Mouse (Mus musculus) MEL (cell line): ENCODE results near the gene Tmie. TPM values are rescaled to one million over a fixed set of nuclear protein-coding genes. Genes with fewer than 3 reads are reported as not detected.

Experiments used
- DNase-seq: peaks from one replicate; pipeline ENCODE4 v3.0.0; 2011; ENCODE audit warnings: low read depth, low spot score
- H3K27ac ChIP-seq: 2 replicates; pipeline ENCODE4 v1.5.1; 2012; ENCODE audit warnings: low read depth, mild to moderate bottlenecking, control low read depth, low read length, moderate library complexity; ENCODE audit not compliant: control insufficient read depth
- H3K27me3 ChIP-seq, 2 experiments: fragments of 150-350 bp in 1 of 2; sonication (generic) in 1 of 2; 2 replicates each; pipeline ENCODE4 v1.6.1; 2012; ENCODE audit warnings: low read length in 2 of 2, mild to moderate bottlenecking in 2 of 2, improper control_type of control experiment in 1 of 2, moderate library complexity in 1 of 2; ENCODE audit not compliant: insufficient read depth in 2 of 2, control insufficient read depth in 1 of 2
- H3K36me3 ChIP-seq, 2 experiments: 2 replicates each; pipeline ENCODE4 v1.6.1; 2012 to 2014; ENCODE audit warnings: low read length in 2 of 2, improper control_type of control experiment in 1 of 2, inconsistent platforms in 1 of 2, mild to moderate bottlenecking in 1 of 2; ENCODE audit not compliant: insufficient read depth in 2 of 2, control insufficient read depth in 1 of 2
- H3K4me1 ChIP-seq, 2 experiments: fragments of 150-350 bp in 1 of 2; sonication (generic) in 1 of 2; 2 replicates each; pipeline ENCODE4 v1.6.1; 2012; ENCODE audit warnings: low read length in 2 of 2, improper control_type of control experiment in 1 of 2, mild to moderate bottlenecking in 1 of 2; ENCODE audit not compliant: insufficient read depth in 2 of 2, control insufficient read depth in 1 of 2
- H3K4me3 ChIP-seq, 2 experiments: fragments of 150-350 bp in 1 of 2; sonication (generic) in 1 of 2; 2 replicates each; pipeline ENCODE4 v1.5.1; 2012; ENCODE audit warnings: low read depth in 2 of 2, low read length in 2 of 2, mild to moderate bottlenecking in 2 of 2, moderate library complexity in 2 of 2, control low read depth in 1 of 2, improper control_type of control experiment in 1 of 2; ENCODE audit not compliant: control insufficient read depth in 1 of 2, insufficient read depth in 1 of 2
- H3K79me2 ChIP-seq: 2 replicates; pipeline ENCODE4 v1.6.1; 2012; ENCODE audit warnings: mild to moderate bottlenecking, low read length, moderate library complexity; ENCODE audit not compliant: control insufficient read depth, poor library complexity, insufficient read depth
- H3K9ac ChIP-seq: 2 replicates; pipeline ENCODE4 v1.6.1; 2012; ENCODE audit warnings: low read depth, mild to moderate bottlenecking, control low read depth, low read length, moderate library complexity; ENCODE audit not compliant: control insufficient read depth, poor library complexity, severe bottlenecking
- H3K9me3 ChIP-seq: fragments of 150-350 bp; sonication (generic); replicated peaks from 2 replicates; pipeline ENCODE4 v1.6.1; 2012; ENCODE audit warnings: mild to moderate bottlenecking, low read length, improper control_type of control experiment, moderate library complexity; ENCODE audit not compliant: insufficient read depth
- CHD1 ChIP-seq: IDR thresholded peaks from 2 replicates; pipeline ENCODE4 v1.6.1; 2012; ENCODE audit warnings: low read depth, mild to moderate bottlenecking, inconsistent platforms, low read length, improper control_type of control experiment
- CTCF ChIP-seq, 3 experiments: IDR thresholded peaks in 2 of 3; conservative IDR thresholded peaks in 1 of 3; 2 replicates each; pipeline ENCODE4 v1.5.1; 2011 to 2012; ENCODE audit warnings: low read length in 3 of 3, low read depth in 2 of 3, mild to moderate bottlenecking in 2 of 3, improper control_type of control experiment in 1 of 3, inconsistent platforms in 1 of 3, mixed read lengths in 1 of 3, moderate library complexity in 1 of 3; ENCODE audit not compliant: control insufficient read depth in 1 of 3, insufficient read depth in 1 of 3, poor library complexity in 1 of 3, severe bottlenecking in 1 of 3
- ETS1 ChIP-seq: IDR thresholded peaks from 2 replicates; pipeline ENCODE4 v1.6.1; 2012; ENCODE audit warnings: low read depth, mild to moderate bottlenecking, inconsistent platforms, low read length, improper control_type of control experiment, moderate library complexity
- GABPA ChIP-seq: IDR thresholded peaks from 2 replicates; pipeline ENCODE4 v1.6.1; 2012; ENCODE audit warnings: low read depth, mild to moderate bottlenecking, inconsistent platforms, low read length, improper control_type of control experiment, moderate library complexity
- JUND ChIP-seq: IDR thresholded peaks from 2 replicates; pipeline ENCODE4 v1.6.1; 2011; ENCODE audit warnings: low read depth, mild to moderate bottlenecking, improper control_type of control experiment, low read length
- KAT2A ChIP-seq: conservative IDR thresholded peaks from 2 replicates; pipeline ENCODE4 v1.6.1; 2012; ENCODE audit warnings: low read depth, low read length, improper control_type of control experiment, inconsistent platforms
- MAX ChIP-seq: IDR thresholded peaks from 2 replicates; pipeline ENCODE4 v1.6.1; 2011; ENCODE audit warnings: low read length, improper control_type of control experiment
- MAZ ChIP-seq: IDR thresholded peaks from 2 replicates; pipeline ENCODE4 v1.6.1; 2012; ENCODE audit warnings: low read depth, mild to moderate bottlenecking, inconsistent platforms, low read length, improper control_type of control experiment
- MXI1 ChIP-seq: IDR thresholded peaks from 2 replicates; pipeline ENCODE4 v1.6.1; 2011; ENCODE audit warnings: mild to moderate bottlenecking, low read depth, low read length, improper control_type of control experiment
- NELFE ChIP-seq: IDR thresholded peaks from 2 replicates; pipeline ENCODE4 v1.6.1; 2011; ENCODE audit warnings: low read depth, low read length, improper control_type of control experiment
- POLR2A ChIP-seq, 2 experiments: IDR thresholded peaks; 2 replicates each; pipeline ENCODE4 v1.6.1; 2011 to 2012; ENCODE audit warnings: low read length in 2 of 2, mild to moderate bottlenecking in 2 of 2, control low read depth in 1 of 2, improper control_type of control experiment in 1 of 2, low read depth in 1 of 2, moderate library complexity in 1 of 2; ENCODE audit not compliant: control insufficient read depth in 1 of 2, insufficient read depth in 1 of 2, poor library complexity in 1 of 2
- SIN3A ChIP-seq: IDR thresholded peaks from 2 replicates; pipeline ENCODE4 v1.6.1; 2012; ENCODE audit warnings: low read length, improper control_type of control experiment, inconsistent platforms
- SMC3 ChIP-seq: IDR thresholded peaks from 2 replicates; pipeline ENCODE4 v1.6.1; 2011; ENCODE audit warnings: low read depth, low read length, improper control_type of control experiment
- TAL1 ChIP-seq: IDR thresholded peaks from 2 replicates; pipeline ENCODE4 v1.6.1; 2012; ENCODE audit warnings: mild to moderate bottlenecking, inconsistent platforms, low read length, moderate library complexity, mixed read lengths
- TBP ChIP-seq: IDR thresholded peaks from 2 replicates; pipeline ENCODE4 v1.8.0; 2011; ENCODE audit warnings: low read depth, low read length, improper control_type of control experiment
- ZC3H11A ChIP-seq: IDR thresholded peaks from 2 replicates; pipeline ENCODE4 v1.6.1; 2012; ENCODE audit warnings: low read depth, mild to moderate bottlenecking, inconsistent platforms, low read length, improper control_type of control experiment
- ZKSCAN1 ChIP-seq: IDR thresholded peaks from 2 replicates; pipeline ENCODE4 v1.6.1; 2012; ENCODE audit warnings: low read depth, mild to moderate bottlenecking, inconsistent platforms, low read length, improper control_type of control experiment, moderate library complexity
- ZMIZ1 ChIP-seq: IDR thresholded peaks from 2 replicates; pipeline ENCODE4 v1.6.1; 2012; ENCODE audit warnings: low read depth, mild to moderate bottlenecking, inconsistent platforms, low read length, improper control_type of control experiment, moderate library complexity
- ZNF384 ChIP-seq: IDR thresholded peaks from 2 replicates; pipeline ENCODE4 v1.6.1; 2012; ENCODE audit warnings: low read depth, mild to moderate bottlenecking, inconsistent platforms, low read length, improper control_type of control experiment
- polyA plus RNA-seq, 2 experiments: library from polyadenylated mRNA; stranded (reverse) in 1 of 2; unstranded in 1 of 2; fragments of >175 nt in 1 of 2; fragments of >200 nt in 1 of 2; gene quantifications; 2 replicates each; pipeline versions ENCODE4 v1.2.1 to v1.2.4; 2012; ENCODE audit warnings: low replicate concordance in 2 of 2, low read depth in 1 of 2; ENCODE audit not compliant: insufficient read length in 2 of 2, insufficient read depth in 1 of 2, missing spikeins in 1 of 2
- total RNA-seq: library from RNA; depleted of rRNA; stranded (reverse); fragments of 300-350 nt; gene quantifications from 2 replicates; pipeline ENCODE4 v1.2.3, GENCODE M21; 2012

Gene Tmie
- total and polyA plus RNA-seq, 3 experiments = not detected

GRCm38 (mm10) chr9:110858523-110858922 is 21.4 kb downstream of the Tmie start:
- TF ChIP-seq MXI1 (no peak), NELFE (no peak), MAZ (no peak), POLR2A (IDR thresholded peaks at IDR 0.05; ENCODE audit: control insufficient read depth in 1 of 2, insufficient read depth in 1 of 2, low read depth in 1 of 2, low read length in 2 of 2, poor library complexity in 1 of 2) (no peak), ZKSCAN1 (no peak), CHD1 (no peak), MAX (no peak), SIN3A (no peak), JUND (no peak), TBP (no peak), ZC3H11A (no peak), ZMIZ1 (no peak), GABPA (no peak), ETS1 (no peak), CTCF (IDR thresholded peaks at IDR 0.05 in 2 of 3, conservative IDR thresholded peaks at IDR 0.05 in 1 of 3; ENCODE audit: control insufficient read depth in 1 of 3, insufficient read depth in 1 of 3, low read depth in 2 of 3, low read length in 3 of 3, poor library complexity in 1 of 3, severe bottlenecking in 1 of 3) (no peak), SMC3 (no peak), ZNF384 (no peak), KAT2A (no peak)
- H3K9me3 ChIP-seq = no peaks in the 10 kb centered on the region
- no peak overlapping the region for H3K9ac ChIP-seq
- no peaks in the 10 kb centered on the region for H3K27me3 ChIP-seq
- no peak overlapping the region for H3K27ac ChIP-seq
- H3K4me3 ChIP-seq = no peak overlapping the region
- DNase-seq = no peak
- H3K79me2 ChIP-seq = no peaks in the 10 kb centered on the region
- no peaks in the 10 kb centered on the region for H3K36me3 ChIP-seq
- H3K4me1 ChIP-seq = no peaks in the 10 kb centered on the region

GRCm38 (mm10) chr9:110857781-110858472 is 22.0 kb downstream of the Tmie start, which contains the start of gene Prss50:
Prss50 (plus strand) TSS chr9:110857967.
- H3K4me1 ChIP-seq = no peaks in the 10 kb centered on the region
- no peak for DNase-seq
- TF ChIP-seq TAL1 = no peak
- TF ChIP-seq CTCF (IDR thresholded peaks at IDR 0.05 in 2 of 3, conservative IDR thresholded peaks at IDR 0.05 in 1 of 3; ENCODE audit: control insufficient read depth in 1 of 3, insufficient read depth in 1 of 3, low read depth in 2 of 3, low read length in 3 of 3, poor library complexity in 1 of 3, severe bottlenecking in 1 of 3) = 0 out of 6 replicates have a peak, but pooled peaks of 1 of the 3 experiments have one; percentile 1
- no peaks in the 10 kb centered on the region for H3K9me3 ChIP-seq
- no peaks in the 10 kb centered on the region for H3K79me2 ChIP-seq
- no peak within 1 kb of the TSS for H3K27ac ChIP-seq
- H3K4me3 ChIP-seq = no peak within 1 kb of the TSS
- H3K27me3 ChIP-seq = no peaks in the 10 kb centered on the region
- no peak within 1 kb of the TSS for H3K9ac ChIP-seq
- no peaks in the 10 kb centered on the region for H3K36me3 ChIP-seq
